Mouse (Mus musculus) T-cell, adult 2 months (primary cell): ENCODE results near the gene Rab17.

Experiments
- DNase-seq: peaks from one replicate; pipeline ENCODE4 v3.0.0; 2022; ENCODE audit warnings: low spot score

Rab17 gene

GRCm38 (mm10) chr1:90928575-90928934, 40.9 kb downstream of the Rab17 start:
- peak; percentile 10 for DNase-seq

- DNase-seq = no peak
Measured at GRCm38 (mm10) chr1:90927929-90928574, 41.4 kb downstream of the Rab17 start.

GRCm38 (mm10) chr1:90927308-90927707, 42.2 kb downstream of the Rab17 start:
- no peak for DNase-seq

GRCm38 (mm10) chr1:90926030-90926429, 43.4 kb downstream of the Rab17 start:
- no peak for DNase-seq

GRCm38 (mm10) chr1:90921687-90922086, 47.8 kb downstream of the Rab17 start:
- DNase-seq = no peak

- DNase-seq = no peak
Measured at GRCm38 (mm10) chr1:90917509-90917908, 52.0 kb downstream of the Rab17 start.

GRCm38 (mm10) chr1:90914948-90915569, 54.4 kb downstream of the Rab17 start, which contains the start of gene Mlph:
Mlph (plus strand) TSS chr1:90915085.
- DNase-seq = no peak

- no peak for DNase-seq
Measured at GRCm38 (mm10) chr1:90913231-90913630, 56.2 kb downstream of the Rab17 start.

GRCm38 (mm10) chr1:90909631-90910152, 59.8 kb downstream of the Rab17 start:
- DNase-seq = no peak

- no peak for DNase-seq
Measured at GRCm38 (mm10) chr1:90909161-90909560, 60.3 kb downstream of the Rab17 start.
